Mouse (Mus musculus) intestine, embryonic 14.5 days (tissue): ENCODE results near the gene Islr2. TPM values are rescaled to one million over a fixed set of nuclear protein-coding genes. Genes with fewer than 3 reads are reported as not detected.
A peak's percentile ranks its signal among the peaks of the same experiment; 100 is the strongest.

Source experiments
- ATAC-seq: fragments of 200-750 bp; cut with Nextera tagmentation; replicated peaks from 2 replicates; pipeline ENCODE4 v1.8.0; 2017; ENCODE audit warnings: low read depth, moderate number of reproducible peaks, moderate TSS enrichment, moderate library complexity; ENCODE audit not compliant: low FRiP score, low TSS enrichment
- DNase-seq: peaks from one replicate; pipeline ENCODE4 v3.0.0-alpha.2; 2018; ENCODE audit warnings: low spot score
- H3K27ac ChIP-seq: fragments of 300-500 bp; sonication (generic); 2 replicates; pipeline ENCODE4 v1.5.1; 2014; ENCODE audit warnings: low read depth, mild to moderate bottlenecking, control low read depth
- H3K27me3 ChIP-seq: fragments of 300-500 bp; sonication (generic); replicated peaks from 2 replicates; pipeline ENCODE4 v1.6.1; 2014; ENCODE audit warnings: low read length, control low read depth; ENCODE audit not compliant: control insufficient read depth, insufficient read depth
- H3K36me3 ChIP-seq: fragments of 300-500 bp; sonication (generic); 2 replicates; pipeline ENCODE4 v1.6.1; 2014; ENCODE audit warnings: low read length, control low read depth; ENCODE audit not compliant: control insufficient read depth, insufficient read depth
- H3K4me1 ChIP-seq: fragments of 300-500 bp; sonication (generic); replicated peaks from 2 replicates; pipeline ENCODE4 v1.6.1; 2014; ENCODE audit warnings: low read length, control low read depth, mixed read lengths; ENCODE audit not compliant: control insufficient read depth, insufficient read depth
- H3K4me2 ChIP-seq: fragments of 300-500 bp; sonication (generic); 2 replicates; pipeline ENCODE4 v1.6.1; 2014; ENCODE audit warnings: low read length
- H3K4me3 ChIP-seq: fragments of 300-500 bp; sonication (generic); 2 replicates; pipeline ENCODE4 v1.5.1; 2014; ENCODE audit warnings: low read depth, low read length, control low read depth, mixed read lengths
- H3K9ac ChIP-seq: fragments of 300-500 bp; sonication (generic); 2 replicates; pipeline ENCODE4 v1.6.1; 2014; ENCODE audit warnings: mild to moderate bottlenecking, low read length
- H3K9me3 ChIP-seq: fragments of 300-500 bp; sonication (generic); 2 replicates; pipeline ENCODE4 v1.6.1; 2016; ENCODE audit warnings: low read length, control low read depth; ENCODE audit not compliant: control insufficient read depth
- WGBS: fragments of 180-500 bp; shearing (Covaris S2); extraction: QIAGEN DNeasy Blood & Tissue Kit; methylation state at CpG from one replicate; pipeline ENCODE4 v1.1.7; 2014; 5-methylcytosine and 5-hydroxymethylcytosine counted together
- polyA plus RNA-seq: library from polyadenylated mRNA; unstranded; fragments of >200 nt; fragmentation: Nextera tagmentation; extraction: Ambion mirVana; gene quantifications from 2 replicates; pipeline ENCODE4 v1.2.1, GENCODE M21; 2014

Gene Islr2
- polyA plus RNA-seq, 1 experiment from 2014 or later, result 1.8 TPM

GRCm38 (mm10) chr9:58247064-58247759, 43.1 kb upstream of the Islr2 start:
- peak; percentile 44; the same call in 1 of the 2 replicates for ATAC-seq
- Histone ChIP-seq H3K4me2 (peak overlapping the region; percentile 50), H3K9ac (peak overlapping the region; percentile 39), H3K4me1 (peaks cover 35% of the 10 kb centered on the region), H3K36me3 (peaks cover 3% of the 10 kb centered on the region; the same call in 1 of the 2 replicates), H3K4me3 (peak overlapping the region; percentile 23), H3K27me3 (no peaks in the 10 kb centered on the region), H3K9me3 (no peaks in the 10 kb centered on the region), H3K27ac (peak overlapping the region; percentile 22; the same call in 1 of the 2 replicates)
- 17% methylated on average over 25 of the region's 25 CpGs for WGBS
- DNase-seq, result peak; percentile 82

GRCm38 (mm10) chr9:58246083-58246591, 42.0 kb upstream of the Islr2 start:
- 71% methylated on average over 4 of the region's 4 CpGs for WGBS
- no peaks in the 10 kb centered on the region for H3K27me3 ChIP-seq
- H3K9ac ChIP-seq, result no peak overlapping the region
- no peak overlapping the region for H3K27ac ChIP-seq
- no peak overlapping the region for H3K4me3 ChIP-seq
- ATAC-seq (no peak), DNase-seq (no peak)
- H3K9me3 ChIP-seq, result no peaks in the 10 kb centered on the region
- H3K4me2 ChIP-seq, result no peak overlapping the region
- H3K4me1 ChIP-seq, result peaks cover 44% of the 10 kb centered on the region
- H3K36me3 ChIP-seq, result peaks cover 3% of the 10 kb centered on the region; the same call in 1 of the 2 replicates

DNA sequence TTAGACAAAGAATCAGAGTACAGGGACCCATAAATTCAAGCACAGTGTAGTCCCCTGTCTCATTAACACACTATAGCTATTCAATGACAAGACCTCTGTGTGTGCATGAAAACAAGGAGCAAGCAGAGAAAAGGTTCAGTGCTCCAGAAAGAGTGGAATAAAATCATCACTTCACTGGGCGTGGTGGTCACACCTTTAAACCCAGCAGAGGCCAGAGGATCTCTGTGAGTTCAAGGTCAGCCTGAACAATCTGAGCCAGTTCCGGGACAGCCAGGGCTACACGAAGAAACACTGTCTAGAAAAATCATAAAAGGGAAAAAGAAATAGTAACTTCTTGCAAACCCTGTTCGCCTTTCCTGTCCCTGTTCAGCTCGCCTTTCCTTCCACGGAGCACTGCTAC, 39.6 kb upstream of the Islr2 start:
- 77% methylated on average over 6 of the region's 6 CpGs for WGBS
- peaks cover 3% of the 10 kb centered on the region; the same call in 1 of the 2 replicates for H3K36me3 ChIP-seq
- peaks cover 36% of the 10 kb centered on the region for H3K4me1 ChIP-seq
- H3K27ac ChIP-seq, result no peak overlapping the region
- no peak for ATAC-seq
- H3K9ac ChIP-seq, result no peak overlapping the region
- DNase-seq, result no peak
- no peak overlapping the region for H3K4me3 ChIP-seq
- no peaks in the 10 kb centered on the region for H3K27me3 ChIP-seq
- no peaks in the 10 kb centered on the region for H3K9me3 ChIP-seq
- H3K4me2 ChIP-seq, result no peak overlapping the region

DNA sequence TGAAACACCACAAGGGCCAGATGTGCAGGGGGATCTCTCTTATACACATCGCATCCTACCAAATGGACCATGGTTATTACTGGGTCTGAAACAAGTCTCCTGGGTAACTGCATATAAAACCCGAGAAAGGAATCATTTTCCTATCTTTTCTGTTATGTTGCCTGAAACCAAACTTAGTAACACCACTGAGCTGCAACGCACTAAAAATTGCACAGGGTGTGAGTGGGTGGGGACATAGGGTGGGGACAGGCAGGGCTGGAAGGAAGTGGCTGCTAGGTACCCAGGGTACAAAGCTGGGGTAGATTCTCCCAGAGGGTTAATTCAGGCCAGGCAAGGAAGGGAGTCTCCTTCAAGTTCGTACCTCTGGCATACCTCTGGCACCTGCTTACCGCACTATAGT, 38.6 kb upstream of the Islr2 start:
- ATAC-seq (no peak), DNase-seq (no peak)
- H3K36me3 ChIP-seq, result peaks cover 3% of the 10 kb centered on the region; the same call in 1 of the 2 replicates
- no peaks in the 10 kb centered on the region for H3K9me3 ChIP-seq
- H3K4me1 ChIP-seq, result peaks cover 27% of the 10 kb centered on the region
- H3K27ac ChIP-seq, result no peak overlapping the region
- H3K4me2 ChIP-seq, result no peak overlapping the region
- H3K27me3 ChIP-seq, result no peaks in the 10 kb centered on the region
- 77% methylated on average over 5 of the region's 5 CpGs for WGBS
- no peak overlapping the region for H3K4me3 ChIP-seq
- H3K9ac ChIP-seq, result no peak overlapping the region

- H3K36me3 ChIP-seq, result peaks cover 3% of the 10 kb centered on the region; the same call in 1 of the 2 replicates
- H3K4me1 ChIP-seq, result peaks cover 20% of the 10 kb centered on the region
- DNase-seq (peak; percentile 62), ATAC-seq (peak; percentile 64; the same call in 1 of the 2 replicates)
- 33% methylated on average over 9 of the region's 9 CpGs for WGBS
- no peaks in the 10 kb centered on the region for H3K9me3 ChIP-seq
- no peak overlapping the region; the same call in 1 of the 2 replicates for H3K27ac ChIP-seq
- no peaks in the 10 kb centered on the region for H3K27me3 ChIP-seq
- no peak overlapping the region for H3K4me2 ChIP-seq
- no peak overlapping the region for H3K4me3 ChIP-seq
- no peak overlapping the region for H3K9ac ChIP-seq
Measured at GRCm38 (mm10) chr9:58241780-58242485, 37.8 kb upstream of the Islr2 start.

DNA sequence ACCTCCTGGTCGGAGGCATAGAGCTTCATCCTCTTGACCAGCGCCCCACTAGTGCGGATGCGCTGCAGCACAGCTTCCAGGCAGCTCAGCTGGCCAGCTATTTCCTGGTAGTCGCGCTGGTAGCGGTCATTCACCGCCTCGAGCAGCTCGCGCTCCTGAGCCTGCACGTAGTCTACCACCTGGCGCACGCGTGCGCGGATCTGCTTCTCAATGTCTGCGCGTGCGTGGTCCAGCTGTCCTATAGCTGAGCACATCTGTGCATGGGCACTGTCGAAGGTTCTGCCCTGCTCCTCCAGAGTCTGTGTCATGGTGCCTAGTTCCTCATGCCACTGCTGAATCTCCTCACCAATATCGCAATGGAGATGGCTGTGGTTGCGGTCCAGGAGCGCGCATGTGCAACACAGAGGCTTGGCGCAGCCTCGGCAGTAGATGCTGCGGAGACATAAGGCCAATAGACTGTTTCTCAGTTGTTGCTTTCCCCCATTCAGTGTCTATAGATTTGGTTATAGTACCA, 30.4 kb upstream of the Islr2 start:
- no peak overlapping the region for H3K9ac ChIP-seq
- no peaks in the 10 kb centered on the region for H3K4me1 ChIP-seq
- ATAC-seq (no peak), DNase-seq (no peak)
- no peak overlapping the region for H3K27ac ChIP-seq
- H3K4me3 ChIP-seq, result no peak overlapping the region
- WGBS, result 96% methylated on average over 28 of the region's 28 CpGs
- no peaks in the 10 kb centered on the region for H3K9me3 ChIP-seq
- no peak overlapping the region for H3K4me2 ChIP-seq
- H3K27me3 ChIP-seq, result no peaks in the 10 kb centered on the region
- peaks cover 35% of the 10 kb centered on the region for H3K36me3 ChIP-seq

GRCm38 (mm10) chr9:58232374-58232773, 28.3 kb upstream of the Islr2 start:
- no peaks in the 10 kb centered on the region for H3K27me3 ChIP-seq
- no peaks in the 10 kb centered on the region for H3K9me3 ChIP-seq
- no peak for ATAC-seq
- WGBS, result 68% methylated on average over 5 of the region's 5 CpGs
- H3K4me1 ChIP-seq, result no peaks in the 10 kb centered on the region
- H3K27ac ChIP-seq, result no peak overlapping the region
- no peak overlapping the region for H3K4me3 ChIP-seq
- H3K36me3 ChIP-seq, result peaks cover 56% of the 10 kb centered on the region
- no peak overlapping the region for H3K4me2 ChIP-seq
- no peak for DNase-seq
- no peak overlapping the region for H3K9ac ChIP-seq

- Histone ChIP-seq H3K9me3 (no peaks in the 10 kb centered on the region), H3K4me3 (no peak overlapping the region), H3K4me1 (no peaks in the 10 kb centered on the region), H3K27me3 (no peaks in the 10 kb centered on the region), H3K9ac (no peak overlapping the region), H3K36me3 (peaks cover 59% of the 10 kb centered on the region), H3K27ac (no peak overlapping the region), H3K4me2 (no peak overlapping the region)
- 66% methylated on average over 6 of the region's 6 CpGs for WGBS
- DNase-seq, result no peak
- ATAC-seq, result no peak
Measured at GRCm38 (mm10) chr9:58231746-58232145, 27.6 kb upstream of the Islr2 start.
